Mouse (Mus musculus): Measurements from ENCODE around the gene Proser1.
A peak's percentile ranks its signal among the peaks of the same experiment; 100 is the strongest.

The Proser1 gene

GRCm38 (mm10) chr3:53463046-53463764, at the start of gene Proser1, which contains the start of gene Nhlrc3:
Gene Proser1, plus strand, starts transcription at chr3:53463666.
Gene Nhlrc3, minus strand, starts transcription at chr3:53463332.
- peak; percentile 82 to 90 for DNase-seq (ENCODE audit: low spot score in 2 of 2)

DNA sequence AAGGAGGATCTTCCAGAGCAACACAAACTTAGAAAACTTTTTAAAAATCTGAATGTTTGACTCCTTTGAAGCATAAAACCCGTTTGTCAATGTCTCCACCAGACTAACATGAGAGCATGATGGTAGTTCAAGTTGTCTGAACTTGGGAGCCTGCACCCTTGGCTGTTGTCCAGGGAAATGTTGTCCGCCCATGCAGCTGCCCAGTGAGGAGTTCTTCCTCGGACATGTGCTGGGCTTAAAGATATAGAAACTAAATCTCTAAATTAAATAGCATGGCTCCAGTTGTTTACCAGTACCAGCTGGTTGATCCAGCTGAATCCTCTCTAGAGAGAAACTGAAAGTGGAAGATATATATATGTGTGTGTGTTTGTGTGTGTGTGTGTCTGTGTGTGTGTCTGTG, 49.5 kb upstream of the Proser1 start:
- DNase-seq (ENCODE audit: low spot score in 2 of 2): no peak

- DNase-seq (ENCODE audit: low spot score in 2 of 2): no peak
Measured at GRCm38 (mm10) chr3:53416036-53416506, 47.4 kb upstream of the Proser1 start.

DNA sequence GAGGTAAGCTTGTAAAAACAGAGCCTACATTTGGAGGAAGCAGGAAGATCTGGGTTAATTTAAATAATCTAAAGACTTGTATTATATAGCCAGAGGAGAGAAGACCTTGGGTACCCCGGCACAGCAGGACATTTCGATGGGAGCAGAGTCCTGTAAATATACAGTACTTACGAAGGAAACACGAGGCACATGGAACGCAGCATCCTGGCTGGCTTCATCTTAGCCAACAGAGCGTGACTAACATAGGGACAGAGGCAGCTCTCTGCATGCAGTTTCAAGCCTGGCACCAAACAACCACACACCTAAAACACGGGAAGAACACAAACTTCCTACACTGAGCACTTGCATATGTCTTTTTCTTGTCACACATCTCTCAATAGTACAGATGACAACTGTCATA, 45.8 kb upstream of the Proser1 start:
- no peak for DNase-seq (ENCODE audit: low spot score in 2 of 2)

- DNase-seq (ENCODE audit: low spot score in 2 of 2): no peak
Measured at GRCm38 (mm10) chr3:53421656-53422055, 41.8 kb upstream of the Proser1 start.

GRCm38 (mm10) chr3:53422691-53423090, 40.8 kb upstream of the Proser1 start:
- DNase-seq (ENCODE audit: low spot score in 2 of 2): no peak

DNA sequence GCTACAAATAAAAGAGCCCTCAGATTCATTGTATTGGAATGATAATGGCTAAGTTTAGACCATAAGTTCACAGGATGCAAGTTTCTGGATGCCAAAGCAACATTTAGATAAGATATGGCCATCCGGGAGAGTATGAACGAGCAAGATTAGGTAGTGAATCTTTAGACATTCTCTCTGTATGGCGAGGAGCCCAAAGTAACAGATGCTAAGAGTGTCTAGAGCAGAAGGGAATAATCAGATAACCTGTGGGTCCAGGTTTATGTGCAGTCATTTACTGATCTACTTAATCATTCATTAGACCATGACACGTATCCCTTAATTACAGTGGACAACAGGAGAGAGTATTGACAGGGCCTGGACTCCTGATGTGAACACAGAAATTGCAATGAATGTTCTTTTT, 39.9 kb upstream of the Proser1 start:
- no peak for DNase-seq (ENCODE audit: low spot score in 2 of 2)

- DNase-seq (ENCODE audit: low spot score in 2 of 2): no peak
Measured at GRCm38 (mm10) chr3:53434610-53435009, 28.9 kb upstream of the Proser1 start.

- no peak for DNase-seq (ENCODE audit: low spot score in 2 of 2)
Measured at GRCm38 (mm10) chr3:53436550-53436949, 26.9 kb upstream of the Proser1 start.

DNA sequence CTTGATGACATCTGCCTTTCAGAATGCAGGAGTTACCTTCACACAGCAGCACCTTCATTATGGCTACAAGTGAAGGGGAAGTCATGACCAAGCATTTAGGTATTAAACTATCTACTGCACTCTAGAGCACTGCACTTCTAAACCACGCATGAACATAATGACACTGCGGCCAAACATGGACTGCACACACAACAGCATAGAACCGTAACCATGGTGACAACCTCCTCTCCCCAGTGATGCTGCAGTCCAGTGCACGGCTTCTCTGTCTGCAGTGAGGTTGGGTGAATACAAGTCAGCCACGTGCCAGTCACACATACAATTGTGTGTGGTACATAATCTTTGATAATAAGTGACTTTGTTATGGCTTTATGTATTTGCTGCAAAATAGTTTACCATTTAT, 17.9 kb upstream of the Proser1 start:
- DNase-seq (ENCODE audit: low spot score in 2 of 2): no peak

- no peak for DNase-seq (ENCODE audit: low spot score in 2 of 2)
Measured at GRCm38 (mm10) chr3:53446801-53447200, 16.7 kb upstream of the Proser1 start.

- no peak for DNase-seq (ENCODE audit: low spot score in 2 of 2)
Measured at GRCm38 (mm10) chr3:53448208-53448607, 15.3 kb upstream of the Proser1 start.

DNA sequence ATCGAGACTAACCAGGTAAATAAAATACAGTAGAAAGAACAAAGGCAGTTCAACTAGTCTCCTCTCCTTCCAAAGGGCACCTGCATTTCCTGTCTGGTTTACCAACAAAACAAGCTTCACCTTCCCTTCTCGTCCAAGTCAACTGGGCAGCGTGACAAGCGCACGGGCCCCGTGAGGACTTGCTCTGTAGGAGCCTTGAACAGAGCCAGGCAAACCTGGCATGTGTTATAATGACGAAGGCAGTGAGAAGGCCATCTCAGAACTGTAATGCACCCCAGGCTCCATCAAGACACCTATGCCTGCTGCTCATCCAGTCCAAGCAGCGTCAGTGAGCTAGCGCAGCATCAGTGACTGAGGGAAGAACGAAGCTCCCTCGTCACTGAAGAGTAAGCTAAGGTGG, 12.8 kb upstream of the Proser1 start:
- no peak for DNase-seq (ENCODE audit: low spot score in 2 of 2)

GRCm38 (mm10) chr3:53452351-53452750, 11.1 kb upstream of the Proser1 start:
- no peak for DNase-seq (ENCODE audit: low spot score in 2 of 2)

GRCm38 (mm10) chr3:53453346-53453745, 10.1 kb upstream of the Proser1 start:
- no peak for DNase-seq (ENCODE audit: low spot score in 2 of 2)

DNA sequence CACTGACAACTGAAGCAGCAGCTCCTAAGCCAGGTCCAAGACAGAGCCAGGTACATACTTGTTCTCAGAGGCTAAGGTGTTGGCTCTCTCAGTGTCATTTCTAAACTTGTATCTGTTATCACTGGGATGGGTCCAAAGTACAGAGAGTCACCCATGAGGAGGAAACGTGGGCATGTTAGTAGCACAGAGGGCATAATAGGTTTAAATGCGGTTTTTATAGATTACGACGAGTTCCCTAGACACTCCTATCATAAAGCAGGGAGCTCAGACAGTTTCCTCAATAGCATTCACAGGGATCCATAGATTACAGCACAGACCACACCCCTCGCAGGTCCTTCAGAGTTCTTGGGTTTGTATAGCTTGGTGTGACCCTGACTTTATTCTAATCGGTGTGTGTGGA, 9.5 kb upstream of the Proser1 start:
- no peak for DNase-seq (ENCODE audit: low spot score in 2 of 2)

GRCm38 (mm10) chr3:53454561-53454960, 8.9 kb upstream of the Proser1 start:
- DNase-seq (ENCODE audit: low spot score in 2 of 2): no peak

- DNase-seq (ENCODE audit: low spot score in 2 of 2): no peak
Measured at GRCm38 (mm10) chr3:53454984-53455383, 8.5 kb upstream of the Proser1 start.

- no peak for DNase-seq (ENCODE audit: low spot score in 2 of 2)
Measured at GRCm38 (mm10) chr3:53457750-53458149, 5.7 kb upstream of the Proser1 start.

- no peak for DNase-seq (ENCODE audit: low spot score in 2 of 2)
Measured at GRCm38 (mm10) chr3:53460106-53460505, 3.4 kb upstream of the Proser1 start.

GRCm38 (mm10) chr3:53462701-53463045, 793 bp upstream of the Proser1 start:
- no peak for DNase-seq (ENCODE audit: low spot score in 2 of 2)

DNA sequence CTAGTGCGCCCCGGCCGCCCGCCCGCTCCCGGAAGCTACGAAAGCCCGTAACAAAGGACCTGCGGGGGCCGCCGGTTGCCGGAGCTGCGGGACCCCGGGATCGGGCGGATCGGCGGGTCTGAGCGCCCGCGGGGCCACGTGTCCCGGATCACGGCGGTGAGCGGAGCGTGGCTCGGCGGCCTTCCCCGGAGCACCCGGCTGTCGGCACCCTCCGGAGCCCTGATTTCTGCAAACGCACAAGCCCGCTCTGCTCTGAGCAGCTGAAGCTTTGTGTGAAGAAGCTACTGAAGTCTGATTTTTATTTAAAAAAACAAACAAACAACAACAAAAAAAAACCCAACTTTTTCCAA, 274 bp downstream of the Proser1 start:
- DNase-seq (ENCODE audit: low spot score in 2 of 2): no peak

GRCm38 (mm10) chr3:53464146-53464698, 756 bp downstream of the Proser1 start:
- DNase-seq (ENCODE audit: low spot score in 2 of 2): no peak

DNA sequence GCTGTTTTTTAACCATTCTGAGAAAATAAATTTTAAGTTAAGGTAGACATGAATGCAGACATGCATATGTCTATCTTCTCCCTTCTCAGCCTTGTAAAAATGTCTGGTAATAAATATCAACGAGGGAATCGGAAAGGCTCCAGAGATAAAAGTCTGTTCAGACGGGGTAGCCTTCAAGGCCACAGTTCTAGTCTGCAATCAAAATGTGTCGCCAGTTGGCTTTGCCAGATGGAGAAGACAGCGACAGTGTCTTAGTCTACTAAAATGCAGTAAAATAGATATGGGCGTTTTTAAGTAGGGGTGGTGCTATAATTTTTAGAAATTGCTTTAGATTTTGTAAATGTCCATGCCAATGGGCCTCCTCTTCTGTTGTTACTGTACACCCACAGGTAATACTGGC, 1.9 kb downstream of the Proser1 start:
- DNase-seq (ENCODE audit: low spot score in 2 of 2): no peak

All from spleen, postnatal 14 days (tissue).